Mouse (Mus musculus) urinary bladder, postnatal 4 days (tissue): ENCODE data around the gene Smyd3.

Source experiments
- DNase-seq, 2 experiments: peaks; one replicate each; pipeline ENCODE4 v3.0.0; 2021 to 2022; ENCODE audit warnings: low spot score in 2 of 2

Gene Smyd3

GRCm38 (mm10) chr1:179517713-179518465 is at the start of gene Smyd3:
TSS of gene Smyd3 (minus strand) at chr1:179518041.
- DNase-seq: peak; percentile 72 to 85

- DNase-seq: no peak
These were observed 49.7 kb upstream of the Smyd3 start for GRCm38 (mm10) chr1:179567558-179567957.

GRCm38 (mm10) chr1:179563926-179564325 is 46.1 kb upstream of the Smyd3 start:
- no peak for DNase-seq

GRCm38 (mm10) chr1:179563211-179563610 is 45.4 kb upstream of the Smyd3 start:
- no peak for DNase-seq

- no peak for DNase-seq
These were observed 43.1 kb upstream of the Smyd3 start for GRCm38 (mm10) chr1:179560845-179561430.

- no peak for DNase-seq
These were observed 41.8 kb upstream of the Smyd3 start for GRCm38 (mm10) chr1:179559446-179560194.

GRCm38 (mm10) chr1:179556921-179557320 is 39.1 kb upstream of the Smyd3 start:
- no peak for DNase-seq

GRCm38 (mm10) chr1:179553949-179554347 is 36.1 kb upstream of the Smyd3 start:
- no peak for DNase-seq

GRCm38 (mm10) chr1:179553197-179553948 is 35.5 kb upstream of the Smyd3 start:
- DNase-seq: no peak

GRCm38 (mm10) chr1:179552751-179553150 is 34.9 kb upstream of the Smyd3 start:
- DNase-seq: no peak

GRCm38 (mm10) chr1:179551921-179552320 is 34.1 kb upstream of the Smyd3 start:
- DNase-seq: no peak

- DNase-seq: no peak
These were observed 33.5 kb upstream of the Smyd3 start for GRCm38 (mm10) chr1:179551336-179551735.

GRCm38 (mm10) chr1:179548996-179549752 is 31.3 kb upstream of the Smyd3 start:
- no peak for DNase-seq

GRCm38 (mm10) chr1:179548220-179548619 is 30.4 kb upstream of the Smyd3 start:
- DNase-seq: no peak

GRCm38 (mm10) chr1:179547176-179547575 is 29.3 kb upstream of the Smyd3 start:
- DNase-seq: no peak

GRCm38 (mm10) chr1:179546551-179546917 is 28.7 kb upstream of the Smyd3 start:
- no peak for DNase-seq

- peak; percentile 97 for DNase-seq
These were observed 28.1 kb upstream of the Smyd3 start, which contains the start of the genes Tfb2m and Cnst for GRCm38 (mm10) chr1:179545768-179546550. TSS of gene Tfb2m (minus strand) at chr1:179546267. TSS of gene Cnst (plus strand) at chr1:179546370.

- DNase-seq: no peak
These were observed 23.7 kb upstream of the Smyd3 start for GRCm38 (mm10) chr1:179541502-179541901.

- no peak for DNase-seq
These were observed 22.0 kb upstream of the Smyd3 start for GRCm38 (mm10) chr1:179539887-179540286.

GRCm38 (mm10) chr1:179539054-179539453 is 21.2 kb upstream of the Smyd3 start:
- DNase-seq: no peak
